Mouse (Mus musculus): Measurements from ENCODE around the gene Adap1. TPM values are rescaled to one million over a fixed set of nuclear protein-coding genes. Genes with fewer than 3 reads are reported as not detected.

The Adap1 gene
- total and polyA plus RNA-seq, 2 experiments from 2014 or later, result 141 to 253 TPM

DNA sequence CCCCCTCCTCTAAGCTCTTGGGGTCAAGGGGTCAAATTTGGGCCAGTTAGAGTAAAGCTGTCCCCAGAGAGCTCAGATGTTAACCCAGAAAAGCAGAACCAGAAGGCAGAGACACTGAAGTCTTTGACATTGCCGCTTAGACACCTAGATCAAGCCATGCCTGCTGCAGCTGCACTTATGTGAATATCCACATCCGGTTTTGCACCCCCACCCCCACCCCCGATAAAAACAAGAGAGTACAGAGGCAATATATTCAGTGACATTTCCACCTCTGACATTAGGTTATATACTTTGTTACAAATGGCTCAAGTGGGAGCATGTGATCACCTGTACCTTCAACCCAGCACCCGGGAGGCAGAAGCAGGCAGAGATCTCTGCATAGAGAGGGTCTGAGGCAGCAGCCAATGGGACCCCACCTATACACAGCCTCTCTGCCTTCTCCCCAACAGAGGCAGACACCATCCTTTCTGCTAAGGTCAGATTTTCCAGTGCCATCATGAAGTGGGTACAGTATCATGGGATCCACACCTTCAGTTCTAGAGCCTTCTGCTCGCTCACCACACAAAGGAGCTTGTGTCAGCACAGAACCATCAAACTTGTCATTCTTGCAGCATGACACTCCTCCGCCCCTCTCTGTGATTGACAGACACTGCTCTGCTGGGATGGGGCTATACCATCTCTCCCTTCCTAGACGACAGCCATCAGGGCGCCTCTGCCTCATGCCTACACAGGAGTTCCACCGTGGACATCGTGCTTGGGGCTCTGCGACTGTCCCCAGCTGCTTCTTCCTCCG is 34.8 kb downstream of the Adap1 start:
- 86% methylated on average over 12 of the region's 12 CpGs for WGBS
- no peak for DNase-seq (ENCODE audit: low spot score)
- ATAC-seq (ENCODE audit: low FRiP score), result no peak

DNA sequence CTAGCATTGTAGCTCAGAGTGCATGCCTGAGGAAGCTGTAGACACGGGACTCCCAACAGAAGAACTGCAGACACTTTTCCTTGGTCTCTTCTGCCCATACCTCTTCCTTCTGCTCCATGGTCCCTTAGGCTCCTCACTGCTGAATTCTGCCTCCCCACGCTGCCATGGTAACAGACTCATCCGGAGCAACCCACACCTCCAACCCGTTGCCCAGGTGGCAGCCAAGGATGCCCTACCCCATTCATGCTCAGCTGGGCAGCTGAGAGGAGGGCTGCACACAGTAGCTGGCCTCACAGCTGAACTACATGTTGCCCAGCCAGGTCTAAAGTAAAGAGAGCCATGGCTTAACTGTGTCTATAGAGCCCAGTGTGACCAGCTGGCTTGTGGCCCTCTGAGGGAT is 36.8 kb downstream of the Adap1 start:
- DNase-seq (ENCODE audit: low spot score) (no peak), ATAC-seq (ENCODE audit: low FRiP score) (no peak)
- 74% methylated on average over 4 of the region's 4 CpGs for WGBS
- no peak for TF ChIP-seq CTCF (IDR thresholded peaks at IDR 0.05)
- H3K36me3 ChIP-seq (ENCODE audit: insufficient read depth, low read length), result peaks cover 21% of the 10 kb centered on the region
- H3K27me3 ChIP-seq (ENCODE audit: insufficient read depth, low read length), result no peaks in the 10 kb centered on the region
- H3K9me3 ChIP-seq (ENCODE audit: low read length), result no peaks in the 10 kb centered on the region
- H3K9ac ChIP-seq (replicated peaks; ENCODE audit: low read length, poor library complexity, severe bottlenecking), result no peak overlapping the region
- no peaks in the 10 kb centered on the region for H3K4me1 ChIP-seq (ENCODE audit: insufficient read depth, low read length)
- no peak overlapping the region for H3K27ac ChIP-seq (ENCODE audit: low read depth, low read length)
- H3K4me2 ChIP-seq (ENCODE audit: low read depth, low read length, poor library complexity, severe bottlenecking), result no peak overlapping the region
- no peak overlapping the region for H3K4me3 ChIP-seq (ENCODE audit: low read depth, low read length)

More for the DNA sequence above, 34.8 kb downstream of the Adap1 start:
- Histone ChIP-seq H3K27ac (ENCODE audit: low read depth, low read length) (no peak overlapping the region), H3K4me3 (ENCODE audit: low read depth, low read length) (no peak overlapping the region), H3K4me1 (ENCODE audit: insufficient read depth, low read length) (no peaks in the 10 kb centered on the region), H3K4me2 (ENCODE audit: low read depth, low read length, poor library complexity, severe bottlenecking) (no peak overlapping the region), H3K9me3 (ENCODE audit: low read length) (no peaks in the 10 kb centered on the region), H3K36me3 (ENCODE audit: insufficient read depth, low read length) (peaks cover 32% of the 10 kb centered on the region), H3K27me3 (ENCODE audit: insufficient read depth, low read length) (no peaks in the 10 kb centered on the region), H3K9ac (replicated peaks; ENCODE audit: low read length, poor library complexity, severe bottlenecking) (no peak overlapping the region)
- TF ChIP-seq CTCF (IDR thresholded peaks at IDR 0.05), result no peak

GRCm38 (mm10) chr5:139287787-139288186 is 37.6 kb downstream of the Adap1 start:
- H3K27me3 ChIP-seq (ENCODE audit: insufficient read depth, low read length), result no peaks in the 10 kb centered on the region
- no peak for DNase-seq (ENCODE audit: low spot score)
- H3K9me3 ChIP-seq (ENCODE audit: low read length), result no peaks in the 10 kb centered on the region
- peaks cover 15% of the 10 kb centered on the region for H3K36me3 ChIP-seq (ENCODE audit: insufficient read depth, low read length)
- no peak overlapping the region for H3K4me2 ChIP-seq (ENCODE audit: low read depth, low read length, poor library complexity, severe bottlenecking)
- H3K27ac ChIP-seq (ENCODE audit: low read depth, low read length), result no peak overlapping the region
- no peak overlapping the region for H3K4me3 ChIP-seq (ENCODE audit: low read depth, low read length)
- ATAC-seq (ENCODE audit: low FRiP score), result no peak
- 88% methylated on average over 4 of the region's 4 CpGs for WGBS
- H3K4me1 ChIP-seq (ENCODE audit: insufficient read depth, low read length), result no peaks in the 10 kb centered on the region
- H3K9ac ChIP-seq (replicated peaks; ENCODE audit: low read length, poor library complexity, severe bottlenecking), result no peak overlapping the region
- TF ChIP-seq CTCF (IDR thresholded peaks at IDR 0.05), result no peak

GRCm38 (mm10) chr5:139287099-139287498 is 38.3 kb downstream of the Adap1 start:
- DNase-seq (ENCODE audit: low spot score) (no peak), ATAC-seq (ENCODE audit: low FRiP score) (no peak)
- H3K4me3 ChIP-seq (ENCODE audit: low read depth, low read length), result no peak overlapping the region
- H3K36me3 ChIP-seq (ENCODE audit: insufficient read depth, low read length), result peaks cover 12% of the 10 kb centered on the region; the same call in 1 of the 2 replicates
- H3K27me3 ChIP-seq (ENCODE audit: insufficient read depth, low read length), result no peaks in the 10 kb centered on the region
- H3K9me3 ChIP-seq (ENCODE audit: low read length), result no peaks in the 10 kb centered on the region
- H3K4me1 ChIP-seq (ENCODE audit: insufficient read depth, low read length), result no peaks in the 10 kb centered on the region
- no peak for TF ChIP-seq CTCF (IDR thresholded peaks at IDR 0.05)
- WGBS, result 85% methylated on average over 5 of the region's 5 CpGs
- no peak overlapping the region for H3K27ac ChIP-seq (ENCODE audit: low read depth, low read length)
- no peak overlapping the region for H3K4me2 ChIP-seq (ENCODE audit: low read depth, low read length, poor library complexity, severe bottlenecking)
- no peak overlapping the region for H3K9ac ChIP-seq (replicated peaks; ENCODE audit: low read length, poor library complexity, severe bottlenecking)

DNA sequence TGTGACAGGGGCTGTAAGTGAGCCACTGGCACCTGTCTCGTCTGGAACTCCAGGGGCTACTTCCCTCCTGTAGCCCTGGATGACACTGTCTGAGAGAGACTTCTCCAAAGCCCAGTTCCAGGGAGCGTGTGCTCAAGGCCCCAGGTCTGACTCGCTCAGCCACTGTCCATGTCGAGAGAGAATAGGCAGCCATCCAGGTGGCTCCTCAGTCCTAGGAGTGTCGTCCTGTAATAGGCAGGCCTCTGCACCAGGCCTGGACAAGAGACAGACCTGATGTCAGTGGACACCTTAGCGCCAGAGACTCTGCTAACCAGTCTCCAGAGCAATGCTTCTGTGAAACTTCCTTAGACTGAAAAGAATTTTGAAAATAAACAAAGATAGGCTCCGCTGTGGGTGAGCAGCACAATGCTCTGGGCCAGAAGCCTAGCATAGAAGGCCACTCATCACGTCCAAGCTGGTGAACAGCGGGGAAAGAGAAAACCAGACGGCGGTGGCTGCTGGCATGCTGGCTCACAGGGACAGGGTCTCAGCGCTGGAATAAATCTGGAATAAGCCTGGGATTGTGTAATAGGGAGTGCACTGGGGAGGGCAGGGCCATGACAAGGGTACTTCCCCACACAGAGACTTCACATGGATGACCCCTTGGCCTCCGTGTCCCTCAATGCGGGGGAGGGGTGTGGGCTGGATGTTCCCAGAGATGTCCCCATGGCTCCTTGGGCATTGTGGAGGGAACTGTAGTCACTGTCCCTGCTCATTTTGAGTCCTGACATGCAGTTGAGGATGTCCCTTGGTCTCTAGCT is 39.1 kb downstream of the Adap1 start:
- DNase-seq (ENCODE audit: low spot score) (no peak), ATAC-seq (ENCODE audit: low FRiP score) (no peak)
- H3K27ac ChIP-seq (ENCODE audit: low read depth, low read length), result no peak overlapping the region
- H3K4me3 ChIP-seq (ENCODE audit: low read depth, low read length), result no peak overlapping the region
- H3K27me3 ChIP-seq (ENCODE audit: insufficient read depth, low read length), result no peaks in the 10 kb centered on the region
- no peak overlapping the region for H3K4me2 ChIP-seq (ENCODE audit: low read depth, low read length, poor library complexity, severe bottlenecking)
- WGBS, result 73% methylated on average over 14 of the region's 14 CpGs
- no peaks in the 10 kb centered on the region for H3K4me1 ChIP-seq (ENCODE audit: insufficient read depth, low read length)
- no peak for TF ChIP-seq CTCF (IDR thresholded peaks at IDR 0.05)
- H3K9me3 ChIP-seq (ENCODE audit: low read length), result no peaks in the 10 kb centered on the region
- H3K9ac ChIP-seq (replicated peaks; ENCODE audit: low read length, poor library complexity, severe bottlenecking), result no peak overlapping the region
- peaks cover 12% of the 10 kb centered on the region; the same call in 1 of the 2 replicates for H3K36me3 ChIP-seq (ENCODE audit: insufficient read depth, low read length)
